Mouse (Mus musculus): ENCODE measurements around the gene Lrguk.

Lrguk gene

DNA sequence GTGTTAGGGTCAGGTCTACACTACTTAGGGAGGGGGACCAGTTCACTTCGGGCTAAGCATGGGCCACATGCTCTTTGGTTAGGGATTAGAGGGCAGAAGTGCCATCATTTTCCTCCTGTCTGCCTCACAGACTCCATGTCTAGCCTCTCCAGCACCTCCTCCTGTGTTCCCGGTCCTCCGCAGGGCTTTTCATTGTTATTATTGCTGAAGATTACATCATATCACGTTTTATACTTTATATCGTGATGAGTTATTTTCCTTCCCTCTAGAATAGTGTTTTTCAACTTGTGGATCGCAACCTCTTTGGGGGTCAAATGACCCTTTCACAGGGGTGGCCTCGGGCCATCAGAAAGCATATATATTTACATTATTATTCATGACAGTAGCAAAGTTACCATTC, 37.5 kb downstream of the Lrguk start:
- no peak for DNase-seq (ENCODE audit: low read depth)

DNA sequence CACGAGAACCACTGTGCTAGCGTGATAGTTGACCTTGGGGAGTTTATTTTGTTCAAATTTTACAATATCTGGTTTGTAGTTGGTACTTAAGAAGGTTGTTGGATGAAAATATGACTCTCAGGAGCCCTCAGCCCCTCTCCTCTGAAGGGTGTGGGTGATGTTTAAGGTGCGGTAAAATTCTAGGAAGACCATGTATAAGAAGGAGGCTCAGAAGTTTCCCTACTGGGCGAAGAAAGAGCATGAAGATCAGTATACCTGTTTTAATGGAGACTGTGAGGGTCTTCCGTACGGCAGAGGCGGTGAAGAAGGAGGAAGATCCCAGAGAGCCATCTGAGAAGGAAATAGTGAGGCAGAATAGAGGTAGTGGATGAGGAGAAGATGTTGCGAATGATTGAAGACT, 38.0 kb downstream of the Lrguk start:
- DNase-seq (ENCODE audit: low read depth): no peak

DNA sequence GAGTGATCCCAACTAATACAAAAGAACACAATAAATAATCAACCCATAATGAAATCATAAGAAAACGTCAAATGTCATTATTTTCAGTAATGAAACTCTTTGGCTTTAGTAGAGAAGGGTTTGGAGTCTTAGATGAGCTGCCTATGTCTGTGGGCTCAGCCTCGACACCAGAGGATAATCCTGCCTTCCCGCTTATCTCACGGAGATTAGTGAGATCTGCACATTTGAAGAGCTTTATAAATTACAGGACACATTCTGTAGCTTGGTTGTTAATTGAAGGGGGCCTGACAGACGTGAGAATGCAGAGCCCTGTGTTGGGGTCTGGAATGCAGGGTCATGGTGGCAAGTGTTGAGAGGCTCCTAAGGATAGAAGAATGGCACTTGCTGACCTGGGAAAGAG, 42.7 kb downstream of the Lrguk start:
- DNase-seq (ENCODE audit: low read depth): no peak

DNA sequence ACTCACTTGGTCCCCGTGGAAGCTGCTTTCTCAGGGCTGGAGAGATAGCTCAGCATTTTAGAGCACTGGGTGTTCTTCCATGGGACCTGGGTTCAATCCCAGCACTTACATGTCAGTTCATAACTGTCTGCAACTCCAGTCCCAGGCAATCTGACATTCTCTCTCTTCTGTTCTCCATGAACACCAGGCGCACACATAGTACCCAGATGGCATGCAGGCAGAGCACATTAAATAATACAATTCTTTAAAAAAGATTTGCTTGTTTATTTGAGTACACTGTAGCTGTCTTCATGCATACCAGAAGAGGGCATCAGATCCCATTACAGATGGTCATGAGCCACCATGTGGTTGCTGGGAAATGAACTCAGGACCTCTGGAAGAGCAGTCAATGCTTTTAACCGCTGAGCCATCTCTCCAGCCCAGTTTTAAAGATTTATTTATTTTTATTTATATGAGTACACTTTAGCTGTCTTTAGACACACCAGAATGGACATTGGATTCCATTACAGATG, 44.7 kb downstream of the Lrguk start:
- no peak for DNase-seq (ENCODE audit: low read depth)

GRCm38 (mm10) chr6:34075520-34075919, 46.3 kb downstream of the Lrguk start:
- DNase-seq (ENCODE audit: low read depth): no peak

DNA sequence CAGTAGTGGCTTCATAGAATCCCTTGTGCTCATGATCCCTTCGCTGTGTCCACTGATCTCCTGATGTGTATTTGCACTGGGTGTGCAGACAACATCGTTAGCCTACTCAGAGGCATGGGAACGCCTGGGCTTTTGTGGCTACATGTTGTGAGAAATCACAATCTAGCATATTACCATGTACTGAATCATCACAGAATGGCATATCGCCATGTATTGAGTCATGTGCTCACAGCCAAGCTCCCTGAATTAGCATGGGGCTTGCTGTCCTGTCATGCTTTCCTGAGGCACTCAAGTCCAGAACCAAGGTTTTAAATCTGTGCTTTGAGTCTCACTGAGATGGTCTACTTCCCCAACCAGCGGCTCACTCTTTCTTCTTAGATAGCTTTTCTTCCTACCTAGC, 54.2 kb downstream of the Lrguk start:
- no peak for DNase-seq (ENCODE audit: low read depth)

- no peak for DNase-seq (ENCODE audit: low read depth)
These were observed 58.5 kb downstream of the Lrguk start for GRCm38 (mm10) chr6:34087701-34088100.

- no peak for DNase-seq (ENCODE audit: low read depth)
These were observed 59.7 kb downstream of the Lrguk start for GRCm38 (mm10) chr6:34088986-34089385.

GRCm38 (mm10) chr6:34091537-34091936, 62.3 kb downstream of the Lrguk start:
- DNase-seq (ENCODE audit: low read depth): no peak

DNA sequence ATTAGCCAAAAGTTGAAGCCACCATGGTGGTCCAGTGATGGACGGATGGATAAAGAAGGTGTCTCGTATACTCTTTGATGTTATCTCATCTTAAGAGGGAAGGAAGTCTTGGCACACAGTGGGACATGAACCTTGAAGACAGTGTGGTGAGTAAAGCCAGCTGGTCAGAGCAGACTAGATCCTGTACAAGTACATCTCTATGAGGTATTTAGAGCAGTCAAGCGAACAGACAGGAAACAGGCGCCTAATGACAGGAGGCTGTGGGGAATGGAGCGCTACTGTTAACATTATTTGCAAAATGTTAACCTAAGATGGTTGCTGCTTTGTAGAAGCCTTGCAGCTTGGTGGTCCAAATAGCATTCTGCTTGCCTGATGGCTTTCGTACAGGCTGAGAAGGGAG, 67.0 kb downstream of the Lrguk start:
- no peak for DNase-seq (ENCODE audit: low read depth)

GRCm38 (mm10) chr6:34096905-34097304, 67.7 kb downstream of the Lrguk start:
- no peak for DNase-seq (ENCODE audit: low read depth)

GRCm38 (mm10) chr6:34099725-34100124, 70.5 kb downstream of the Lrguk start:
- DNase-seq (ENCODE audit: low read depth): no peak

- DNase-seq (ENCODE audit: low read depth): no peak
These were observed 72.5 kb downstream of the Lrguk start for GRCm38 (mm10) chr6:34101531-34102396.

GRCm38 (mm10) chr6:34103251-34103920, 74.1 kb downstream of the Lrguk start:
- no peak for DNase-seq (ENCODE audit: low read depth)

GRCm38 (mm10) chr6:34110571-34110970, 81.3 kb downstream of the Lrguk start:
- DNase-seq (ENCODE audit: low read depth): no peak

DNA sequence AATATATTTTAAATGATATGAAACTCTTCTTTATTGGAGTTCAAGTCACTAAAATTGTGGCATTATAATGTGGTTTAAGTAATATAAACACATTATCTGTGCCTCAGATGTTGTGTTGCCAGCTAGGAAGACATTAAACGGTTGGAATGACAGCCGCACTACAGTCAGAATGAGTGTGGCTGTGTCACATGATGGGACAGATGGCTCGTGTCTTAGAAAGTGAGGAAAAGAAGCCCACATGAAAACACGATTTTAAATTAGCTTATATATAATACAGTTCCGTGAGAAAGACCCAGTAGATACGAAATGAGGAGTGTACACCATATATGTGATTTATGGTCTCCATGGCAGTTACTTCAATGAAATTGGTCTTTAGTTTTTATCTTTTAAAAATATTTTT, 82.2 kb downstream of the Lrguk start:
- no peak for DNase-seq (ENCODE audit: low read depth)

- DNase-seq (ENCODE audit: low read depth): no peak
These were observed 87.7 kb downstream of the Lrguk start for GRCm38 (mm10) chr6:34116838-34117478.

DNA sequence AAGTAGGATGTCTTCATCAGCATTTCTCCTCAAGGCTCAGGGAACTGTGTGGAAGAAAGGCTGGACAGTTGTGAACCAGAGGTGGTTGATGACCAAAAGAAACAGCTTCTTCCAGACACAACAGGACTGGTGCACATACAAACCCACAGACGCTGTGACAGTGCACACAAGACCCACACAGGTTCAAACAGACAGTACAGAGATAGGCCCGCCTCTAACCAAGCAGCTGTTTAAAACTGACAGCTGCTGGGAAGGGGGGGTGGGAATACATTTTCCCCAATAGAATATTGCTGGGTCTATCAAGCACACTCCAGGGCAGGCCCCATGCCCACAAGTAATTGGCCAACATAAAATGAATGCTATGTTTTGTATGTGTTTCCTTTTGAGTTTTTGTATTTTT, 95.2 kb downstream of the Lrguk start:
- DNase-seq (ENCODE audit: low read depth): no peak

DNA sequence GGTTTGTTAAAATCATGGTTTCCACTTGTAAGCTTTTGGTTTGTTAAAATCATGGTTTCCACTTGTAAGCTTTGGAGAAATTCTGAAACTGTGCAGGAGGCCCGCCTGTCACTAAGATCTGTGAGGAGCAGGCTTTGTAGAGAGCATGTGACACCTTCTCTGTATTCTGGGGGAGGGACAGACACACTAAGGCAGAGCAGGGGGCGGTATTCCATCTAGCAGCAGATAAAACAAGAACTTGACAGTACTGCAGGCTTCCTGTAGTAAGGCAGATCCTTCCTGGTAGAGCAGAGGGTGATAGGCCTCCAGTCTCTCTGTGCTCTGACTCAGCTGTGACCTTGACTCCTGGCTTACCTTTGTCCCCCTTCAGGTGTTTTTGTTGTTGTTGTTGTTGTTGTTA, 100.0 kb downstream of the Lrguk start:
- DNase-seq (ENCODE audit: low read depth): no peak

DNA sequence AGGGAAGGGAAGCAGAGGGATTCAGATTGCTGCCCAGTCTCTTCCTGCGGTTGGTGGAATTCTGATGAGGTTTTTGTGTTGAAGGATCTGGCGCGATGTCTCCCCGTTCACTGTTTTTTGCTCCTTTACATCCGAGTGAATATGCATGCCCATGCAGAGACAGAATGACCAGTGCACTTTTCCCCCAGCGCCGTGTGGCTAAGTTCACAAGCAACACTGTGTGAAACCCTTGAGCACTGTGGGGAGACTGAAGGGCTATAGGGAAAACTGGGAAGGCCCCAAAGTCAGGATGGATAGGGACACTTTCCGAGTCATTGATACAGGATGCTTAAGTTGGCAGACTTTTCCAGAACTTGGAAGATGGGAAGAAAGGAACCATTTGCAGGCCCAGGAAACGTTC, 103.1 kb downstream of the Lrguk start:
- DNase-seq (ENCODE audit: low read depth): no peak

GRCm38 (mm10) chr6:34138366-34138765, 109.1 kb downstream of the Lrguk start:
- DNase-seq (ENCODE audit: low read depth): no peak

GRCm38 (mm10) chr6:34142931-34143330, 113.7 kb downstream of the Lrguk start:
- DNase-seq (ENCODE audit: low read depth): no peak

DNA sequence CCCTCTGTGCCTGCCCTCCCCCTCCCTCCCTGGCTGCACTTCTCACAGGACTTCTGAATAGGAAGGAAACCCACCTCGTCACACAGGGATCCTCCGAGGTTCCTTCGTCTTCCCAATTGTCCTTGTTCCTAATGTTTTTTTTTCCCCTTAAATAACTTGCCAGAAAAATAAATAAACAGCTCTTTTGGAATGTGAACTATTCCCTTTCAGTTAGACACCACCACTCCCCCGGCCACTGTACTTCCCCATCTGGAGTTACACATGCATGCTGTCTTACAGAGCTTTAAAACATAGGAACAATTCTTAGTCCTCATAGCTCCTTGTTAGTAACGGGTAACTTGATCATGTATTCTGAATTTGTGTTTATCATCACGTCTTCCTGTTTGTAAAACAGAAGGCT, 116.8 kb downstream of the Lrguk start:
- no peak for DNase-seq (ENCODE audit: low read depth)

Measured in c-Kit-positive CD71-positive TER-119-negative erythroid progenitor cells, embryonic 14.5 days (primary cell).